Mouse (Mus musculus): Measurements from ENCODE around the gene Avpi1. TPM values are rescaled to one million over a fixed set of nuclear protein-coding genes. Genes with fewer than 3 reads are reported as not detected.
A peak's percentile ranks its signal among the peaks of the same experiment; 100 is the strongest.

Avpi1 gene
- polyA plus RNA-seq, 1 experiment: 44.7 TPM

- H3K4me1 ChIP-seq (ENCODE audit: control insufficient read depth, insufficient read depth, low read length): peaks cover 3% of the 10 kb centered on the region
- H3K36me3 ChIP-seq (ENCODE audit: control insufficient read depth, insufficient read depth, low read length, poor library complexity, severe bottlenecking): no peaks in the 10 kb centered on the region
- H3K9me3 ChIP-seq (replicated peaks; ENCODE audit: control insufficient read depth, insufficient read depth, low read length, poor library complexity, severe bottlenecking): no peaks in the 10 kb centered on the region
- H3K27ac ChIP-seq (ENCODE audit: insufficient read depth, low read length): no peak overlapping the region
- H3K27me3 ChIP-seq (ENCODE audit: control insufficient read depth, insufficient read depth, low read length, poor library complexity, severe bottlenecking): no peaks in the 10 kb centered on the region
- TF ChIP-seq EP300 (IDR thresholded peaks at IDR 0.05; ENCODE audit: insufficient read depth, low read depth, low read length) (no peak), CTCF (IDR thresholded peaks at IDR 0.05; ENCODE audit: low read depth, low read length) (no peak), POLR2A (IDR thresholded peaks at IDR 0.05; ENCODE audit: insufficient read depth, low read length) (no peak)
- no peak overlapping the region for H3K9ac ChIP-seq (ENCODE audit: low read depth, poor library complexity, severe bottlenecking)
- no peak overlapping the region for H3K4me3 ChIP-seq (ENCODE audit: low read depth, low read length)
Observed at GRCm38 (mm10) chr19:42157493-42158237, 28.8 kb upstream of the Avpi1 start.

GRCm38 (mm10) chr19:42151990-42152389 is 23.1 kb upstream of the Avpi1 start:
- no peaks in the 10 kb centered on the region for H3K4me1 ChIP-seq (ENCODE audit: control insufficient read depth, insufficient read depth, low read length)
- no peaks in the 10 kb centered on the region for H3K36me3 ChIP-seq (ENCODE audit: control insufficient read depth, insufficient read depth, low read length, poor library complexity, severe bottlenecking)
- peak; percentile 78 for TF ChIP-seq CTCF (IDR thresholded peaks at IDR 0.05; ENCODE audit: low read depth, low read length)
- TF ChIP-seq EP300 (IDR thresholded peaks at IDR 0.05; ENCODE audit: insufficient read depth, low read depth, low read length): no peak
- no peak for TF ChIP-seq POLR2A (IDR thresholded peaks at IDR 0.05; ENCODE audit: insufficient read depth, low read length)
- H3K27ac ChIP-seq (ENCODE audit: insufficient read depth, low read length): no peak overlapping the region
- H3K9ac ChIP-seq (ENCODE audit: low read depth, poor library complexity, severe bottlenecking): no peak overlapping the region
- no peak overlapping the region for H3K4me3 ChIP-seq (ENCODE audit: low read depth, low read length)
- H3K27me3 ChIP-seq (ENCODE audit: control insufficient read depth, insufficient read depth, low read length, poor library complexity, severe bottlenecking): no peaks in the 10 kb centered on the region
- H3K9me3 ChIP-seq (replicated peaks; ENCODE audit: control insufficient read depth, insufficient read depth, low read length, poor library complexity, severe bottlenecking): no peaks in the 10 kb centered on the region

GRCm38 (mm10) chr19:42148569-42148860 is 19.7 kb upstream of the Avpi1 start:
- Histone ChIP-seq H3K36me3 (ENCODE audit: control insufficient read depth, insufficient read depth, low read length, poor library complexity, severe bottlenecking) (no peaks in the 10 kb centered on the region), H3K4me1 (ENCODE audit: control insufficient read depth, insufficient read depth, low read length) (no peaks in the 10 kb centered on the region), H3K9ac (ENCODE audit: low read depth, poor library complexity, severe bottlenecking) (peak overlapping the region; percentile 76), H3K4me3 (ENCODE audit: low read depth, low read length) (peak overlapping the region; percentile 83), H3K27me3 (ENCODE audit: control insufficient read depth, insufficient read depth, low read length, poor library complexity, severe bottlenecking) (no peaks in the 10 kb centered on the region), H3K27ac (ENCODE audit: insufficient read depth, low read length) (no peak overlapping the region), H3K9me3 (replicated peaks; ENCODE audit: control insufficient read depth, insufficient read depth, low read length, poor library complexity, severe bottlenecking) (no peaks in the 10 kb centered on the region)
- TF ChIP-seq CTCF (IDR thresholded peaks at IDR 0.05; ENCODE audit: low read depth, low read length): no peak
- TF ChIP-seq EP300 (IDR thresholded peaks at IDR 0.05; ENCODE audit: insufficient read depth, low read depth, low read length): no peak
- TF ChIP-seq POLR2A (IDR thresholded peaks at IDR 0.05; ENCODE audit: insufficient read depth, low read length): no peak

- Histone ChIP-seq H3K4me3 (ENCODE audit: low read depth, low read length) (peak overlapping the region; percentile 83), H3K27ac (ENCODE audit: insufficient read depth, low read length) (no peak overlapping the region), H3K27me3 (ENCODE audit: control insufficient read depth, insufficient read depth, low read length, poor library complexity, severe bottlenecking) (no peaks in the 10 kb centered on the region), H3K9me3 (replicated peaks; ENCODE audit: control insufficient read depth, insufficient read depth, low read length, poor library complexity, severe bottlenecking) (no peaks in the 10 kb centered on the region), H3K9ac (ENCODE audit: low read depth, poor library complexity, severe bottlenecking) (peak overlapping the region; percentile 76), H3K4me1 (ENCODE audit: control insufficient read depth, insufficient read depth, low read length) (no peaks in the 10 kb centered on the region), H3K36me3 (ENCODE audit: control insufficient read depth, insufficient read depth, low read length, poor library complexity, severe bottlenecking) (no peaks in the 10 kb centered on the region)
- no peak for TF ChIP-seq POLR2A (IDR thresholded peaks at IDR 0.05; ENCODE audit: insufficient read depth, low read length)
- no peak for TF ChIP-seq EP300 (IDR thresholded peaks at IDR 0.05; ENCODE audit: insufficient read depth, low read depth, low read length)
- TF ChIP-seq CTCF (IDR thresholded peaks at IDR 0.05; ENCODE audit: low read depth, low read length): no peak
Observed at GRCm38 (mm10) chr19:42147769-42148568, 19.1 kb upstream of the Avpi1 start.

GRCm38 (mm10) chr19:42147170-42147768 is 18.4 kb upstream of the Avpi1 start, which contains the start of gene Marveld1:
Marveld1 (plus strand) TSS chr19:42147400.
- no peaks in the 10 kb centered on the region for H3K4me1 ChIP-seq (ENCODE audit: control insufficient read depth, insufficient read depth, low read length)
- TF ChIP-seq EP300 (IDR thresholded peaks at IDR 0.05; ENCODE audit: insufficient read depth, low read depth, low read length): no peak
- TF ChIP-seq CTCF (IDR thresholded peaks at IDR 0.05; ENCODE audit: low read depth, low read length): no peak
- TF ChIP-seq POLR2A (IDR thresholded peaks at IDR 0.05; ENCODE audit: insufficient read depth, low read length): no peak
- no peak within 1 kb of the TSS for H3K27ac ChIP-seq (ENCODE audit: insufficient read depth, low read length)
- no peaks in the 10 kb centered on the region for H3K27me3 ChIP-seq (ENCODE audit: control insufficient read depth, insufficient read depth, low read length, poor library complexity, severe bottlenecking)
- no peaks in the 10 kb centered on the region for H3K9me3 ChIP-seq (replicated peaks; ENCODE audit: control insufficient read depth, insufficient read depth, low read length, poor library complexity, severe bottlenecking)
- no peaks in the 10 kb centered on the region for H3K36me3 ChIP-seq (ENCODE audit: control insufficient read depth, insufficient read depth, low read length, poor library complexity, severe bottlenecking)
- H3K4me3 ChIP-seq (ENCODE audit: low read depth, low read length): peak within 1 kb of the TSS; percentile 83
- H3K9ac ChIP-seq (ENCODE audit: low read depth, poor library complexity, severe bottlenecking): peak within 1 kb of the TSS; percentile 76

Measured in ES-Bruce4 (cell line).